Mouse (Mus musculus) limb, embryonic 12.5 days (tissue): ENCODE measurements around the gene Cep112. TPM values are rescaled to one million over a fixed set of nuclear protein-coding genes. Genes with fewer than 3 reads are reported as not detected.

Experiments
- ATAC-seq: fragments of 200-750 bp; cut with Nextera tagmentation; 2 replicates; pipeline ENCODE4 v1.8.0; 2017; ENCODE audit warnings: low read depth, moderate TSS enrichment; ENCODE audit not compliant: insufficient number of reproducible peaks, insufficient read depth, low FRiP score, low TSS enrichment
- H3K27ac ChIP-seq: fragments of 300-500 bp; sonication (generic); 2 replicates; pipeline ENCODE4 v1.5.1; 2016; ENCODE audit warnings: mild to moderate bottlenecking, moderate library complexity
- H3K27me3 ChIP-seq: fragments of 300-500 bp; sonication (generic); 2 replicates; pipeline ENCODE4 v1.6.1; 2016; ENCODE audit warnings: mild to moderate bottlenecking, moderate library complexity
- H3K36me3 ChIP-seq: fragments of 300-500 bp; sonication (generic); 2 replicates; pipeline ENCODE4 v1.6.1; 2016; ENCODE audit warnings: mild to moderate bottlenecking, moderate library complexity
- H3K4me1 ChIP-seq: fragments of 300-500 bp; sonication (generic); replicated peaks from 2 replicates; pipeline ENCODE4 v1.6.1; 2016
- H3K4me2 ChIP-seq: fragments of 300-500 bp; sonication (generic); 2 replicates; pipeline ENCODE4 v1.6.1; 2016; ENCODE audit warnings: mild to moderate bottlenecking, moderate library complexity
- H3K4me3 ChIP-seq: fragments of 300-500 bp; sonication (generic); replicated peaks from 2 replicates; pipeline ENCODE4 v1.5.1; 2016; ENCODE audit warnings: mild to moderate bottlenecking
- H3K9ac ChIP-seq: fragments of 300-500 bp; sonication (generic); replicated peaks from 2 replicates; pipeline ENCODE4 v1.6.1; 2016; ENCODE audit warnings: mild to moderate bottlenecking, moderate library complexity
- H3K9me3 ChIP-seq: fragments of 300-500 bp; sonication (generic); 2 replicates; pipeline ENCODE4 v1.6.1; 2016; ENCODE audit warnings: mild to moderate bottlenecking, moderate library complexity
- WGBS: fragments of 180-500 bp; shearing (Covaris S2); methylation state at CpG from one replicate; pipeline ENCODE4 v1.1.7; 2016; 5-methylcytosine and 5-hydroxymethylcytosine counted together
- polyA plus RNA-seq: library from polyadenylated mRNA; unstranded; fragments of >200 nt; fragmentation: Nextera tagmentation; extraction: Ambion mirVana; gene quantifications from 2 replicates; pipeline ENCODE4 v1.2.1, GENCODE M21; 2016

Cep112 gene
- polyA plus RNA-seq, 1 experiment from 2014 or later: 17.8 TPM

- Histone ChIP-seq H3K9ac (no peak overlapping the region), H3K9me3 (no peaks in the 10 kb centered on the region), H3K27me3 (no peaks in the 10 kb centered on the region), H3K36me3 (no peaks in the 10 kb centered on the region), H3K4me2 (no peak overlapping the region), H3K4me3 (no peak overlapping the region), H3K4me1 (peaks cover 28% of the 10 kb centered on the region), H3K27ac (no peak overlapping the region)
- WGBS: 59% methylated on average over 7 of the region's 7 CpGs
- no peak for ATAC-seq
These were observed 328.6 kb downstream of the Cep112 start for GRCm38 (mm10) chr11:108753361-108754240.

- no peak overlapping the region for H3K9ac ChIP-seq
- H3K4me1 ChIP-seq: peaks cover 18% of the 10 kb centered on the region
- no peaks in the 10 kb centered on the region for H3K27me3 ChIP-seq
- no peak overlapping the region for H3K4me2 ChIP-seq
- ATAC-seq: no peak
- H3K27ac ChIP-seq: no peak overlapping the region
- H3K4me3 ChIP-seq: no peak overlapping the region
- WGBS: 69% methylated on average over 2 of the region's 2 CpGs
- H3K36me3 ChIP-seq: peaks cover 3% of the 10 kb centered on the region; the same call in 1 of the 2 replicates
- no peaks in the 10 kb centered on the region for H3K9me3 ChIP-seq
These were observed 332.2 kb downstream of the Cep112 start for GRCm38 (mm10) chr11:108757211-108757610.

GRCm38 (mm10) chr11:108757626-108758430 lies 332.8 kb downstream of the Cep112 start:
- ATAC-seq: no peak
- Histone ChIP-seq H3K4me3 (no peak overlapping the region), H3K4me1 (peaks cover 14% of the 10 kb centered on the region), H3K9me3 (no peaks in the 10 kb centered on the region), H3K36me3 (peaks cover 3% of the 10 kb centered on the region; the same call in 1 of the 2 replicates), H3K27me3 (no peaks in the 10 kb centered on the region), H3K27ac (peak overlapping the region; percentile 69), H3K9ac (no peak overlapping the region), H3K4me2 (no peak overlapping the region)
- 35% methylated on average over 6 of the region's 6 CpGs for WGBS

- no peak overlapping the region for H3K27ac ChIP-seq
- no peaks in the 10 kb centered on the region for H3K27me3 ChIP-seq
- no peak overlapping the region for H3K4me3 ChIP-seq
- peaks cover 4% of the 10 kb centered on the region; the same call in 1 of the 2 replicates for H3K4me1 ChIP-seq
- no peak for ATAC-seq
- no peaks in the 10 kb centered on the region for H3K36me3 ChIP-seq
- no peaks in the 10 kb centered on the region for H3K9me3 ChIP-seq
- no peak overlapping the region for H3K9ac ChIP-seq
- no peak overlapping the region for H3K4me2 ChIP-seq
- WGBS: 51% methylated on average over 3 of the region's 3 CpGs
These were observed 345.1 kb downstream of the Cep112 start for GRCm38 (mm10) chr11:108770064-108770463.

GRCm38 (mm10) chr11:108774019-108774670 lies 349.2 kb downstream of the Cep112 start:
- no peaks in the 10 kb centered on the region for H3K36me3 ChIP-seq
- no peak overlapping the region for H3K27ac ChIP-seq
- peaks cover 17% of the 10 kb centered on the region; the same call in 1 of the 2 replicates for H3K4me1 ChIP-seq
- no peaks in the 10 kb centered on the region for H3K9me3 ChIP-seq
- no peak overlapping the region for H3K9ac ChIP-seq
- H3K27me3 ChIP-seq: no peaks in the 10 kb centered on the region
- H3K4me3 ChIP-seq: no peak overlapping the region
- WGBS: 76% methylated on average over 6 of the region's 6 CpGs
- no peak for ATAC-seq
- no peak overlapping the region for H3K4me2 ChIP-seq

GRCm38 (mm10) chr11:108777158-108777557 lies 352.2 kb downstream of the Cep112 start:
- H3K9ac ChIP-seq: no peak overlapping the region
- H3K4me3 ChIP-seq: no peak overlapping the region
- no peaks in the 10 kb centered on the region for H3K27me3 ChIP-seq
- H3K4me1 ChIP-seq: peaks cover 13% of the 10 kb centered on the region; the same call in 1 of the 2 replicates
- no peak for ATAC-seq
- H3K4me2 ChIP-seq: no peak overlapping the region
- 43% methylated on average over 3 of the region's 3 CpGs for WGBS
- no peaks in the 10 kb centered on the region for H3K36me3 ChIP-seq
- no peak overlapping the region for H3K27ac ChIP-seq
- no peaks in the 10 kb centered on the region for H3K9me3 ChIP-seq

- H3K4me1 ChIP-seq: peaks cover 13% of the 10 kb centered on the region; the same call in 1 of the 2 replicates
- no peak overlapping the region for H3K9ac ChIP-seq
- no peaks in the 10 kb centered on the region for H3K9me3 ChIP-seq
- H3K36me3 ChIP-seq: no peaks in the 10 kb centered on the region
- no peaks in the 10 kb centered on the region for H3K27me3 ChIP-seq
- 78% methylated on average over 15 of the region's 15 CpGs for WGBS
- H3K4me2 ChIP-seq: no peak overlapping the region
- no peak overlapping the region for H3K4me3 ChIP-seq
- no peak for ATAC-seq
- H3K27ac ChIP-seq: no peak overlapping the region
These were observed 355.6 kb downstream of the Cep112 start for GRCm38 (mm10) chr11:108780271-108781250.

GRCm38 (mm10) chr11:108798398-108798797 lies 373.4 kb downstream of the Cep112 start:
- H3K4me3 ChIP-seq: no peak overlapping the region
- 82% methylated on average over 5 of the region's 5 CpGs for WGBS
- H3K27ac ChIP-seq: no peak overlapping the region
- H3K9ac ChIP-seq: no peak overlapping the region
- H3K27me3 ChIP-seq: no peaks in the 10 kb centered on the region
- ATAC-seq: no peak
- H3K4me2 ChIP-seq: no peak overlapping the region
- no peaks in the 10 kb centered on the region for H3K9me3 ChIP-seq
- H3K4me1 ChIP-seq: no peaks in the 10 kb centered on the region; the same call in 1 of the 2 replicates
- no peaks in the 10 kb centered on the region for H3K36me3 ChIP-seq

GRCm38 (mm10) chr11:108799695-108800094 lies 374.7 kb downstream of the Cep112 start:
- Histone ChIP-seq H3K9ac (no peak overlapping the region), H3K4me1 (no peaks in the 10 kb centered on the region; the same call in 1 of the 2 replicates), H3K27me3 (no peaks in the 10 kb centered on the region), H3K36me3 (no peaks in the 10 kb centered on the region), H3K4me3 (no peak overlapping the region), H3K9me3 (no peaks in the 10 kb centered on the region), H3K4me2 (no peak overlapping the region), H3K27ac (no peak overlapping the region)
- WGBS: 58% methylated on average over 3 of the region's 3 CpGs
- ATAC-seq: no peak

GRCm38 (mm10) chr11:108804030-108804429 lies 379.0 kb downstream of the Cep112 start:
- ATAC-seq: no peak
- Histone ChIP-seq H3K4me3 (no peak overlapping the region), H3K9ac (no peak overlapping the region), H3K9me3 (no peaks in the 10 kb centered on the region), H3K4me1 (no peaks in the 10 kb centered on the region; the same call in 1 of the 2 replicates), H3K4me2 (no peak overlapping the region), H3K36me3 (no peaks in the 10 kb centered on the region), H3K27ac (no peak overlapping the region), H3K27me3 (no peaks in the 10 kb centered on the region)
- 87% methylated on average over 3 of the region's 3 CpGs for WGBS
